Mouse (Mus musculus) embryo, embryonic 10.5 days (tissue): Measurements from ENCODE around the gene Pfkfb4.

Experiments used
- DNase-seq: peaks from one replicate; pipeline ENCODE4 v3.0.0-alpha.2; 2015; ENCODE audit warnings: low spot score

The Pfkfb4 gene

DNA sequence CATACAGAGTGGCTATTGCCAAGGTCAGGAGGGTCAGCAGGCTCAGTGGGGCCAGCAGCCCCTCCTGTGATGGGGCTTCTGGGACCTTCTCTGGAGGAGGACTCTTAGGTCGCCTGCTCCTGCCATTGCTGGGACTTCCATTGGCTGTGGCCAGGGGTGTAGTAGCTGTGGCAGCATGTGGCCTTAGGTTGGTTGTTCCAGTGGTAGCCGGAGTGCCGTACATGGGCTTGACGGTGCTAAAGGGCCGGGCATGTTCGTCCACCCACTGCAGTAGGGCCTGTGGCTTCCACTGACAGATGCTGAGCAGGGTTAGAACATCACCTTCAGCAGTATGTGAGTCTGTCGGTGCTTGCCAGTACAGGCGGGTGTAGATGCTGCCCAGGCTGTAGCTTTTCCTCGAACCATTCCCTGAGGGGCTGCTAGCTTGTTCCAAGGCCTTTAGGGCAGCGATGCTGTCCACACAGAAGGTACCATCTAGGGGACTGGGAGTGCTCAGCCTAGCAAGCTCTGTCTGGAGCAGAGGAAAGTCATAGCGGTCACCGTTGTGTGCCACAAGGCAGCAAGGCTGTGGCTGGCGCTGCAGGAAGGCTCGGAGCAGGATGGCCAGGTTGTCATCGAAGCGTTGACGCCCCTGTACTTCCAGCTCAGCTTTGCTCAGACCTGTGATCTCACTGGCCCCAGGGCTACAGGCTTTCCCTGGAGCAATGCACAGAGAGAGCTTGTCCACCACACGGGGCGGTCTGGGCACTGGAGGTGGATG is 66.6 kb downstream of the Pfkfb4 start:
- no peak for DNase-seq

DNA sequence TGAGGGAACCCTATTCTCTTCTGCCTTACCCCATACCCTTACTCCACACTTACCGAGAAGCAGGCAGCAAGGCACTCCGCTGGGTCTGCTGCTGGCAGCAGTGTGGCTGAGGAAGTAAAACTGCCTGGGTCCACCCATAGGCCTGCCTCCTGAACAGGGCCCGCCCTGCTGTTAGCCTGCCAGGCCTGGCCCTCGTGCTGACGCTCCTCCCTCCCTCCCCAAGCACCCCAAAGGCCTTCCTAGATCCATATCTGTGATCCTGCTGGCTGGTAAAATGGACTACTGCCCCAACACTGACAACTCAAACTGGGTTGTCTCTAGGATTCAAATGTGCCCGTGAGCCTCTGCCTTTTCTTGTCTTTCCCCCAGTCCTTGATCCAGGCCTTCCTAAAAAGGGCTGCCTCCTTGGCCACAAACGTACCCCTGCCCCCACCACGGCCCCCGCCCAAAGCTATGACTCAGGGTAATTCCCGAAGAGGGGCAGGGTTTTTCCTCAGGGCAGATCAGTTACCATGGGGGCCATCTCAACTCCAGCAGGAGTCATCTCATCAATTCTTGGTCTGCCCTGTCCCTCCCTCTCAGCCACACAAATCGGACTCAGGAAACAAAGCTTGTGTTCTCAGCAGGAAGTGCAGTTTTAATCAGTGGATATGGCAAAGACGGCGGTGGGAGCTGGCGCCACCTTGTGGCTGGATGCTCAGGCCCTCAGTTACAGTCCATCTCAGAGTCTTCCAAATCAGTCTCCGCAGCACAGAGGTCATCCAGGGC is 67.7 kb downstream of the Pfkfb4 start, which contains the start of gene Trex1:
Trex1 (minus strand) TSS at position 599 of the 768 bp plus-strand sequence.
- peak; percentile 86 for DNase-seq

DNA sequence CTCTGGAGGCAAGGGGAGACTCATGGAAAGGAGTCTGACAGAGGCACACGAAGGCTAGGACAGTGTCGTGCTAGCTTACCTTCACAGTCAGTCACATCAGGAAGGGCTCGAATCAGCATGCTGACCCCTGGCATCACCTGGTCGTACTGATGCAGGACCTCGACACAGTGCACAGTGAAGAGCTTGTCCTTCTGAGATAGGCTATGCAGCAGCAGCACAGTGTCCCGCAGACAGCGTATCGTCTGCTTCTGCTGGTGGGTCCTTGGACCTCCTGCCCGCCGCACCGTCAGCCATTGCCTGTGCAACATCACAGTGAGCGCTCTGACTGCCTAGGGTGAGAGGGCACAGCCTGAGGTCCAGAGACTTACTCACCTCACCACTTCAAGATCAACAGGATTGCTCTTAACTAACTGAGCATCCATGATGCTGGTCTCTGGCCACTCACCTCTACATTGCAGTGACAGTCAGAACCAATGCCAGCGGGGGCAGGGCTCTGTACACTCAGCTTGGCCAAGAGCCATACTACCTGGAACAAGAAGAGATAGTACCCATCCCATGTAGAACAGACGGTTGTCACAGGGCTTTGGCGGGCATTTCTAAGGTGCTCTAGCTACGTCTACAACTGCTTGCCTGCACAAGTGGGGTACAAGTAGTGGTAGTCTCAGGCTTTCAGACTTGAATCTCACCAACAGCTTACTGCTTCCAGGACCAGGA is 68.8 kb downstream of the Pfkfb4 start:
- no peak for DNase-seq

DNA sequence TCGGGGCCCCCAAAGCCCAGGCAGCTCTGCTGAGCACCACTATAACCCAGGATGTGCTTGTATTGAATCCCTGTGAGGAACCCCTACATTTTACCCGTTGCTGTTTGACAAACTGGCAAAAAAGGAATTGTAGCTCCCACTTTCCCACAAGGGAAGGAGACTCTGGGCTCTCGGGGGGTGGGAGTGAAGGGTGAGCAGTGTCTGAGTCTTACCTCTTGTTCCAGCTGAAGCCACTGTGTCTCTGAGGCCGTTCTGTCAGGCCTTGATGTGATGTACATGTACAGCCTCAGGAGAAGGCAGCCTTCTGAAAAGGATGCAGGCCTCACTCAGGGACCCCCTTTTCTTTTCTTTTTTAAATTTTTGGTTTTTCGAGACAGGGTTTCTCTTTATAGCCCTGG is 69.3 kb downstream of the Pfkfb4 start:
- no peak for DNase-seq

DNA sequence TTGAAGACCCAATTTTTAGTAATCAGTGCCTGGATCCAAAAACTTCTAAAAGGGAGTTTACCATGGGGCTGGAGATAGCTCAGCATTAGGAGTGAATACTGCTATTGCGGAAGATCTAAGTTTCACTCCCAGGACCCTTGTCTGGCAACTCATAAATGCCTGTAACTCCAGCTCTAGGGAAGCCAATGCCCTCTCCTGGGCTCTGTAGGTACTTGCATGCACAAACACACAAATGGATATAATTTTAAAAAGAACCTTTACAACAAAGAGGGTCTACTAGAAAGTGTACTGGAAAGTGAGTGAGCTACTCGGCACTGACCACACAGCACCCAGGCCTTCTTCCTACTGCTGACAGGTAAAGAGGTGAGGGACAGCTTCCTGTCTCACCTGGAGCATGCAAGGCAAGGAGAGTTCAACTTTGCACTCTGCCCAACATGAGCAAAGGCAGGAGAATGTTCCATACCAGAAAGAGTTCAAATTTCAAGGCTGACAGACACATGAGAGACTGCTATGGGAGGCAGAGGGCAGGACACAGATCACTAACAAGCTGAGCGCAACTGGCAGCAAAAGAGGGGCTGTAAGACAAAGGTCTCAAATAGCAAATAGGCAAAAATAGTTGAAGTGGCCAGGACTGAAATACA is 76.6 kb downstream of the Pfkfb4 start:
- no peak for DNase-seq

DNA sequence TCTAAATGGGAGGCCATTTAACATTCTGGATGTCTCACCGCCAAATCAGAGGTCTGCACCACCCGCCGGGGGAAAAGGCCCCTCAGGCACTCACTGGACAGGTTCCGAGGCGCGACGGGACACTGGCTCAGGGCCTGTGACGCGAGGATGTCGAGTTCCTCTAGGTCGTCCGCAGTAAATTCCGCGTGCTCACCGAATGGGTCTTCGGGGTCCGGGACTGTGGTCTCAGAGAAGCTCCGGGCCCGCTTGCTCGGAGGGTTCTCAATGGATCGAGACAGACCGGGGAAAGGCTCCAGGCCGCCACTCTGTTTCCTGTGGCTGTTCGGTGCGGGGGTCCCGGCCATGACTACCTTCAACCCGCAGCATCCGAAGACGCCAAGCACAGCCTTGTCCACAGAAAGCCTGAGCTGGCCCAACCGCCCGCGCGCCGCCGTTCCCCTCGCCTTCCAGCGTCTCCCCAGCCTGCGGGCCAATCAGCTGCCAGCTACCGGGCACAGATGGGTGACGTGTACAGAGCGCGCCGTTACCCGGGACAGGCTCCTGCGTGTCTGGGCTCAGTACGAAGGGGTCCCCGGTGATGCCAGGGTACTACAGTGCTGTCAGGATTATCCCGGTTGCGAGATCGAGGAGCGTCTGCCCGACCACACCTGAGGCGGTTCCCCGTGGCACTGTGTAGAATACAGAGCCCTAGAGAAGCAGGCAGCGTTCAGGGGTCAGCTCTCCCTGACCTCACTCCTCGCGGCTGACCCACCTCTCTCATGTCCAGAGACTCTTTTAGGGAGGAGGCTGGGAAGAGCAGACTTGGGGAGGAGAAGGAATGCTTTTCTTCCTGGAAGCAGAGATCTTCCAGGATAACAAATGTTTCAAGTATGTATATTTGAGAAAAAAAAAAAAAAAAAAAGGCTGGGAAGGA is 82.3 kb downstream of the Pfkfb4 start, which contains the start of gene Atrip:
Atrip (minus strand) TSS at position 464 of the 913 bp plus-strand sequence.
- peak; percentile 94 for DNase-seq

DNA sequence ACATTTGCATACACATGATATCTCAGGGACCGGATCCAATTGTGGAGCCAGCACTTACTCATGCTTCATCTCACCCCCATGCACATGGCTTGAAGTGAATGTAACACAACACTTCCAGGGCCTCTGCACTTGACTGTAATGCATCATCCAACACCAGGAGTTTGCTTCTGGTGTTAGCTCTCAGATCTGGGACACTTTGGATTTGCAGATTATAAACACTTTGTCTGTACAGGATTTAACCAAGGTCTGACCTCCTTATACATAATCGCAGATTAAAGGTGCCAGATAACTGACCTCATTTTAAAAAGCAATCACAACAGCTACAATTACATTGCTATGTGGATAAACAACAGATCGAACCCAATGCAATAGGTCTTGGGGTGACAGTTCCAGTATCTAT is 88.9 kb downstream of the Pfkfb4 start:
- DNase-seq, result no peak

DNA sequence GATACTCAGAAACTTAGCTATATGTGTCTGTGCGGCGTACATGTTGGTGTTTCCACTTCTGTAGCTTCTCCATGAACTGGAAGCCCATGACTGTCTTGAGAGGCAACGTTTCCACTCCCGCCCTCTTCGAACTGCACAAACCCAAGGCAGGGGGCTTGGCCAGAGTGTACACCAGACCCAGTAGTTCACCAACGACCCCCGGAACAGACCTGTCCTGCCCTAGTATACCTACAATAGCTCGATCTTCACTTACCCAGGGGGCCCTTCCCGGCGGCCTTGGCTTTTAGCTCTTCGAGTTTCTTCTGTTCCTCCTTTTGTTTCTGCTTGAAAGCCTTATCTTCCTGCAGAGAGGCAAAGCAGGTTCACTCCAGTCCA is 90.2 kb downstream of the Pfkfb4 start:
- DNase-seq, result peak; percentile 11
